Mouse (Mus musculus): ENCODE measurements around the gene Pet117. TPM values are rescaled to one million over a fixed set of nuclear protein-coding genes. Genes with fewer than 3 reads are reported as not detected.

Pet117 gene
- polyA plus RNA-seq (2016; fragmentation: Nextera tagmentation; extraction: Ambion mirVana): 0.60 and 1.5 TPM in 2 replicates

DNA sequence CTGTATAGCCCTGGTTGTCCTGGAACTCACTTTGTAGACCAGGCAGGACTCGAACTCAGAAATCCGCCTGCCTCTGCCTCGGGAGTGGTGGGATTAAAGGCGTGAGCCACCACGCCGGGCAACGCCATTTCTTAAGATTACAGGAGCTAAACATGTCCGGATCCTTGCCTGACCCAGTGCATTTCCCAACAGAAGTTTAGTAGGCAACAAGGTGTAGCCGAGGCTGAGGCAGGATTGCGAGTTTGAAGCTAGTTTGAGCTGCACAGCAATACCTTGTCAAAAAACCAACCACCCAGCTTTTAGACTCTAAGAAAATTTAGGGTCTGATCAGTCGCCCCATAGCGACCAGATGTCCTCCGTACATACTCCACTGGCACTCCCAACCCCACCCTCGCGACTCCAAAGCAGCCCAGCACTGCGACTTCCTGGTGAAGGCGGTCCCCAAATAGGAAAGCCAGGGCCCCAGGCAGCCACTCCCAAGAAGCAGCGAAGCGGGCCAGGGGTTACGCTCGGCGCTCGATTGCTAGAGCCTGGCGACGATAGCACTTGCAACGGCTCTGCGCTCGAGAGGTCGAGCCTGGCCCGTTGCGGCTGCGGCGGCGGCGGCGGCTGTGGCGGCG, at the start of gene Pet117, which contains the start of gene Kat14:
Pet117 (plus strand) TSS at position 597 of the 620 bp plus-strand sequence.
Kat14 (plus strand) TSS at position 584 of the 620 bp plus-strand sequence.
- peak within 1 kb of the TSS; percentile 86 for H3K9ac ChIP-seq (replicated peaks)
- peak within 1 kb of the TSS; percentile 91 for H3K27ac ChIP-seq
- H3K9me3 ChIP-seq: no peaks in the 10 kb centered on the region
- peaks cover 15% of the 10 kb centered on the region for H3K36me3 ChIP-seq
- peak within 1 kb of the TSS; percentile 92 for H3K4me3 ChIP-seq (replicated peaks)
- peak within 1 kb of the TSS; percentile 73 for H3K4me2 ChIP-seq
- 7% methylated on average over 38 of the region's 38 CpGs for WGBS
- H3K4me1 ChIP-seq (replicated peaks): peaks cover 7% of the 10 kb centered on the region; the same call in 1 of the 2 replicates
- no peaks in the 10 kb centered on the region for H3K27me3 ChIP-seq
- peak; percentile 94 for ATAC-seq (ENCODE audit: insufficient number of reproducible peaks, insufficient read depth, low FRiP score, low TSS enrichment, low read depth)

DNA sequence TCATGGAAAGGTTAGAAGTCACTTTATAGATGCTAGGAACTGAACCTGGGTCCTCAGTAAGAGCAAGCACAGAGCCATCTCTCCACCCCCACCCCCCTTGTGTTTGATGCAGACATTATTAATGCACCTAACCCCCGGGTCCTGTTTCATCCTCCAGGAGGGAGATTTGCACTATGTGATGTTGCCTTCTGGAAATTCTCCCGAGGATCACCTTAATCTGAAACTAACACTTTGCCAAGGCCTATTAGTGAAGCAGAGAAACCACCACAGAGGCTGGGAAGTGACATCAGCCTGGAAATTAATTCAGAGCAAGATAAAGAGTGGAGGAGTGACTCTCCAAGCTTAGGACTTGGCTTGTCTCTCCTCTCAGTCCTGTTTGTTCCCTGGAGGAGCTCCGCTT, 44.6 kb upstream of the Pet117 start:
- Histone ChIP-seq H3K9me3 (no peaks in the 10 kb centered on the region), H3K4me3 (replicated peaks) (no peak overlapping the region), H3K9ac (replicated peaks) (no peak overlapping the region), H3K4me1 (replicated peaks) (peaks cover 1% of the 10 kb centered on the region; the same call in 1 of the 2 replicates), H3K36me3 (no peaks in the 10 kb centered on the region), H3K27ac (no peak overlapping the region), H3K4me2 (no peak overlapping the region), H3K27me3 (peaks cover 19% of the 10 kb centered on the region)
- 64% methylated on average over 3 of the region's 3 CpGs for WGBS
- ATAC-seq (ENCODE audit: insufficient number of reproducible peaks, insufficient read depth, low FRiP score, low TSS enrichment, low read depth): no peak

DNA sequence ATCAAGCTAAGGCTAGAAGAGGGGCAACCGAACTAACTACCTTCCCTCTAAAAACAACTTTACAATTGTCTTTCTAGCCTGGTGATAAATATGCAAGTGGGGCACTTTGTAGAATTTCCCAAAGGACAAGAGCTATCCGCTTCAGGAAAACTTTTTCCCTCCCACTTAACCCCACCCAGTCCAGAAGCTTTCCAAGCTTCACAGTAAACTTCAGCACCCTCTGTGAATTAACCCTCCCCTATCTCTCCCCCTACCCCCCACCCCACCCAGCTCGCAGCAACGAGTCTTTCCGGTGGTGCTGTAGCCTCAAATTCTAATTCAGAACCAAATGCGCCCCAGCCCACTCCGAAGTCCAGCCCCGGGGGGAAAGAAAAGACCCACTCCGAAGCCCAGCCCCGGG, 39.3 kb upstream of the Pet117 start:
- H3K36me3 ChIP-seq: no peaks in the 10 kb centered on the region
- peaks cover 37% of the 10 kb centered on the region for H3K4me1 ChIP-seq (replicated peaks)
- H3K9ac ChIP-seq (replicated peaks): no peak overlapping the region
- no peak overlapping the region for H3K27ac ChIP-seq
- H3K9me3 ChIP-seq: no peaks in the 10 kb centered on the region
- ATAC-seq (ENCODE audit: insufficient number of reproducible peaks, insufficient read depth, low FRiP score, low TSS enrichment, low read depth): no peak
- peak overlapping the region; percentile 92 for H3K4me2 ChIP-seq
- peak overlapping the region; percentile 51; the same call in 1 of the 2 replicates for H3K4me3 ChIP-seq (replicated peaks)
- H3K27me3 ChIP-seq: peaks cover 70% of the 10 kb centered on the region
- WGBS: 5% methylated on average over 10 of the region's 10 CpGs

DNA sequence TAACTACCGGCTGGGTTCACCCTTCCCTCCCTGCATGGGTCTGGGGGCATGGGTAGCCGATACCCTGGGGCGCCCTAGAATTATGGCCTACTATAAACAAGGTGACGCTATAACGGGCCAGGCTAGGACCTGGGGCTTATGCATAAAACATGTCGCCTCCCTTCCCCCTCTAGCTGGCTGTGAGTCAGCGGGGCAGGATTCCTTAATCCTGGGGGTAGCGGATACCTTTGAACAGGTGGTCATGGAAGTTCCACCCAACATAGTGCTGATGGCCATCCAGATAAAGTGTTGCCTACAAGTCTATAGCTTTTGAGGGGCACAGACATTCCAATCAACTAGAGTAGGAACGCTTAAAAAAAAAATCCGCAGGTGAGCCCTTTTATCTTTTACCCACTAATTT, 38.9 kb upstream of the Pet117 start:
- Histone ChIP-seq H3K27ac (no peak overlapping the region), H3K36me3 (no peaks in the 10 kb centered on the region), H3K9me3 (no peaks in the 10 kb centered on the region), H3K4me2 (peak overlapping the region; percentile 92), H3K27me3 (peaks cover 75% of the 10 kb centered on the region), H3K4me1 (replicated peaks) (peaks cover 37% of the 10 kb centered on the region), H3K4me3 (replicated peaks) (peak overlapping the region; percentile 51), H3K9ac (replicated peaks) (no peak overlapping the region)
- WGBS: under 1% methylated on average over 10 of the region's 10 CpGs
- no peak for ATAC-seq (ENCODE audit: insufficient number of reproducible peaks, insufficient read depth, low FRiP score, low TSS enrichment, low read depth)

DNA sequence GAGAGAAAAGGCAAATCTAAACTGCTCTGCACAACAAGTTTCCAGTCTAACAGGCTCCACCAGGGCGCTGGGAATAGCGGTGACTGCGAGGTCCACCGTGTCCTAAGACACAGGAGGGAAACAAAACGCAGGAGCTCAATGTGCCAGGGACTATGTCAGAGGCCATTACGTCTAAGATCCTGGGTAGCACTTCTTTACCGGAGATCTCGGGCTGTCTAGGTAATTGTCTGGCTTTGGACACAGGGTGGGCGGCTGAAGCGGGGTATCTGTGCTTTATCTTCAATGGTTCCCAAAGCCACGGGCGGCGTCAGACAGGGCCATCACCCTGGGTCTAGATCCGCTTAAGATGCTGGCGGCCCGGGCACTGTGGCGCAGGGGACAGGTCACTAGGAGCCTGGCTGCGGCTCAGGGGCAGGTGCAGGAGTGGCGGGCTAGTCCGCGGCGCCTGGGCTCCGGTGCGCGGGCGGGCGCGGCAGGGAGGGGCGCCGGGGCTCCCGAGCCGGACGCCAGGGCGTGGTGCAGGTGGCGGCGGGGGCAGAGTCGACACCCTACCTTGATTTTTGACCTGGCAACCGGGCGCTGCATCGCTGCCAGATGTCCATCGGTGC, 38.3 kb upstream of the Pet117 start:
- WGBS: 1% methylated on average over 33 of the region's 41 CpGs
- H3K4me1 ChIP-seq (replicated peaks): peaks cover 37% of the 10 kb centered on the region
- 0 out of 2 replicates have a peak, but pooled peaks have one; percentile 42 for ATAC-seq (ENCODE audit: insufficient number of reproducible peaks, insufficient read depth, low FRiP score, low TSS enrichment, low read depth)
- H3K36me3 ChIP-seq: no peaks in the 10 kb centered on the region
- H3K4me2 ChIP-seq: peak overlapping the region; percentile 92
- peak overlapping the region; percentile 35 for H3K9ac ChIP-seq (replicated peaks)
- no peak overlapping the region for H3K27ac ChIP-seq
- H3K27me3 ChIP-seq: peaks cover 80% of the 10 kb centered on the region
- no peaks in the 10 kb centered on the region for H3K9me3 ChIP-seq
- peak overlapping the region; percentile 51 for H3K4me3 ChIP-seq (replicated peaks)

DNA sequence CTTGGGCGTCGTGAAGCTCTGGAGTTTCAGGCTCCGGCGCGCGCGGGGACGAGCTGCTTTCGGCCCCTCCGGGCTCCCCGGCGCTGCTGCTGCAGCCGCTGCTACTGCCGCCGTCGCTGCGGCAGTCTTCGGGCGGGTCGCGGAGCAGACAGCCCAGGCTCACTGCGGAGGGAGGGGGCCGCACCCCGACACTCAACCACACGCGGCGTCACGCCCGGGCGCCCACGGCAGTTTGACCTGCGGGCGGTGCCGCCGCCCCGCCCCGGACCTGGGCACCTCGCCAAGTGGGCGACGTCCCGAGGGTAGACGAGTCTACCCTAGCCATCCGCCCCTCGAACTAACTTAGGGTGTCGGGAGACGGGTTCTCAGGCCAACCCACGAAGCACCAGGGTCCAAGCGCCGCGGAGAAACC, 37.8 kb upstream of the Pet117 start:
- no peaks in the 10 kb centered on the region for H3K36me3 ChIP-seq
- no peak overlapping the region for H3K27ac ChIP-seq
- peak; percentile 38 for ATAC-seq (ENCODE audit: insufficient number of reproducible peaks, insufficient read depth, low FRiP score, low TSS enrichment, low read depth)
- peak overlapping the region; percentile 35 for H3K9ac ChIP-seq (replicated peaks)
- peaks cover 84% of the 10 kb centered on the region for H3K27me3 ChIP-seq
- peak overlapping the region; percentile 51 for H3K4me3 ChIP-seq (replicated peaks)
- no peaks in the 10 kb centered on the region for H3K9me3 ChIP-seq
- H3K4me2 ChIP-seq: peak overlapping the region; percentile 92
- WGBS: 0% methylated on average over 50 of the region's 50 CpGs
- peaks cover 37% of the 10 kb centered on the region for H3K4me1 ChIP-seq (replicated peaks)

DNA sequence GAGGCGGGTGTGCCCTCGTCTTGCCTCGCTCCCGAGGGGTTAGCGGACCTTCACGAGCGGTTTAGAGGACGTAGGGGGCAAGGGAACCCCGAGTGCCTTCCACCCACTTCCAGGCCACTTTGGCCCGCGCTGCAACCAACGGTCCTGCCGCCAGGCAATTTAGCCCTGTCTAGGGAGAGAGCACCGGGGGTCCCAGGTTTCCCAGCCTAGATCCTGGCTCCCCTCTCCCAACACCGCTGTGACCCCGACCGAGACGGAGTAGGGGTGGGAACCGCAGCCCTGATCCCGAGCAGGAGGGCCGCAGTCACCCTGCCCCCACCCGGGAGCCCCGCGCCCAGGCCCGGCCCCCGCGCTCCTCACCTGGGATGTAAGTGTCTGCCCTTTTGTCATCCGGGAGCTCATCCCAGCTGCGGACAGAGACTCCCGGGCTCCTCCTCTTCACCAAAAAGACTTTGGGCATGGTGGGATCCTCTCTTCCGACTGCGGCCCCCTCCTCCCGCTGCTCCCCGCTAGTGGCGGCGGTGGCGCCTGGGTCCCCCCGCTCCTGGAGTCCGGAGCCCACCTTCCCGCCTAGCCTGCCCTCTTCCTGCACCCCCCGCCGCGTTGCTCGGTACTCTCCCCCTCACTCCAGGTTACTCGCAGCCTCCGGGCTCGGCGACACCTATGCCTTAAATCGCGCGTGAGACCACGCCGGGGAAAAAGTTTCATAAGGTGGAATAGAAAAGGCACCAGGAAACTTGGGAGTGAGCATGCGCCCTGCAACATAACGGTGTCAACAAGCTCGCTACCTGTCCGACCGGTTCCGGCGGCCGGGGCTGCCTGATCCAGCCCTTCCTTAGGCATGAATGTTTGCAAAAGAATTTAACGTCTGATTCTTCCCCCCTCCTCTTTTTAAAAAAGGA, 37.1 kb upstream of the Pet117 start, which contains the start of gene Ovol2:
Ovol2 (minus strand) TSS at position 746 of the 902 bp plus-strand sequence.
- Histone ChIP-seq H3K9me3 (no peaks in the 10 kb centered on the region), H3K36me3 (no peaks in the 10 kb centered on the region), H3K9ac (replicated peaks) (peak within 1 kb of the TSS; percentile 37), H3K4me2 (peak within 1 kb of the TSS; percentile 92), H3K4me3 (replicated peaks) (peak within 1 kb of the TSS; percentile 51), H3K27me3 (peaks cover 89% of the 10 kb centered on the region), H3K4me1 (replicated peaks) (peaks cover 37% of the 10 kb centered on the region), H3K27ac (no peak within 1 kb of the TSS)
- ATAC-seq (ENCODE audit: insufficient number of reproducible peaks, insufficient read depth, low FRiP score, low TSS enrichment, low read depth): no peak; the same call in 1 of the 2 replicates
- under 1% methylated on average over 61 of the region's 62 CpGs for WGBS

DNA sequence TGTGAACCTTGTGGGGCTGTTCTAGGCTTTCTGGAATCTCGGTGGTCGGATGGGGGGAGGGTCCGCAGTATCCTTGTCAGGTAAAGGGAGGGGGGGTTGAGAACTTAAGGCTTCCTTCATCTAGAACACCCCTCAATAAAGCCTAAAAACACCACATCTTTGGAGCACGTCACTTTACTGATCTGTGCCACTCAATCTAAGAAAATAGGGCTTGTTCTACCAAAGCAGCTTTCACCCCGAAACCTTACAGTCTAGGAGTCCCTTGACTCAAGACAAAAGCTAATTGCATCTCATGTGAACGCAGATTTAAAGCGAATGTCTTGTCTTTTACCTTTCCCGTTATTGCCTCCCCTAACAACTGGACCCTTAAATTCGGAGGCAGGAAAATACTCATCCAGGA, 36.3 kb upstream of the Pet117 start:
- Histone ChIP-seq H3K4me1 (replicated peaks) (peaks cover 37% of the 10 kb centered on the region), H3K4me2 (peak overlapping the region; percentile 92), H3K27ac (no peak overlapping the region), H3K9me3 (no peaks in the 10 kb centered on the region), H3K36me3 (no peaks in the 10 kb centered on the region), H3K4me3 (replicated peaks) (peak overlapping the region; percentile 51), H3K27me3 (peaks cover 88% of the 10 kb centered on the region), H3K9ac (replicated peaks) (no peak overlapping the region)
- 6% methylated on average over 9 of the region's 9 CpGs for WGBS
- ATAC-seq (ENCODE audit: insufficient number of reproducible peaks, insufficient read depth, low FRiP score, low TSS enrichment, low read depth): no peak

DNA sequence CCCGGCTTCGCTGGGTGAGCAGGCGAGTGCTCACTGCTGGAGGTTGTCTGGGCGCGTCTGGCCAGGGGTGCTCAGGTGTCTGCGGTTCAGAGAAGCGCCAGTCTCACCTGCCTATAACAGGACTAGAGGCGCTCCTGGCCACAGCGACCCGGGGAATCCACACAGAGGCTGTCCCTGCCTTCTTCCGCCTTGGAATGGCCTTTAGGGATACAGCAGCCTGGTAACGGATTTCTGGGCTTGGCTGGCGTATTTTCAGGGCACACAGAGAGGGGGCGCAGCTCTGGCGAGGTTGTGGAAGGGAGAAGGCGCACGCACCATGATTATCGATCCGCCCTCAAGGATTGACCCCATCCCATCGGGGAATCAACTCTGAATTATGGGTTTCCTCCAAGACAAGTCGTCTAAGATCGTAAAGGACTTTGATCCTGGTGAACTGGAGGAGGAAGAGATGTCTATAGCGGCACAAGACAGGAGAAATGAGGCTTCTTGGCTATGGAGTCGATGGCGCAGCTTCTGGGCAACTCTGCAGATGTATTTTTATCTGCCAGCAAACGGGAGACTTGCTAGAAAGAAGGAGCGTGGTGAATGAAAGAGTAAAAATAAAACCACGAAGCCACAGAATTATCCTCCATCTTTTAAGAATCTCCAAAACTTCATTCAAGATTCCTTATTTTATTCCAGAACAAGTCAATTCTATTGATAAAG, 35.5 kb upstream of the Pet117 start:
- Histone ChIP-seq H3K36me3 (no peaks in the 10 kb centered on the region), H3K4me1 (replicated peaks) (peaks cover 37% of the 10 kb centered on the region), H3K4me2 (peak overlapping the region; percentile 92), H3K27ac (no peak overlapping the region), H3K9ac (replicated peaks) (peak overlapping the region; percentile 37; the same call in 1 of the 2 replicates), H3K9me3 (no peaks in the 10 kb centered on the region), H3K4me3 (replicated peaks) (peak overlapping the region; percentile 30), H3K27me3 (peaks cover 81% of the 10 kb centered on the region)
- 7% methylated on average over 28 of the region's 28 CpGs for WGBS
- no peak for ATAC-seq (ENCODE audit: insufficient number of reproducible peaks, insufficient read depth, low FRiP score, low TSS enrichment, low read depth)

DNA sequence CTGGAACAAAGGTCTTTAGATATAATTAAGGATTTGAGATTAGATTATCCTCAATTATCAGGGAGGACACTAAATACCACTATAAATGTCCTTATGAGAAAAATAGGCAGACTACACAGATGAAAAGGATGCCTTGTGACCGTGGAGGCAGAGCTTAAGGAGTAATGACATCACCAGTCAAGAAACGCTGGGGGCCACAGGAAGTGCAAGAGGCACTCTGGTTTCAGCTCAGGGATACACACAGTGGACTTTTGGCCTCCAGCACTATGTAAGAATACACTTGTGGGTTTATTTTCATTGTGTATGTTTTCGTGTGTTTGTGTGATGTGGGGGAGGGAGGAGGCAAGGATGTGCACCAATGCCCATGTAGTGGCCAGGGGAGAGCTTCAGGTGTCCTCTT, 31.6 kb upstream of the Pet117 start:
- H3K9ac ChIP-seq (replicated peaks): no peak overlapping the region
- no peak overlapping the region for H3K4me2 ChIP-seq
- H3K27ac ChIP-seq: no peak overlapping the region
- 65% methylated on average over 3 of the region's 3 CpGs for WGBS
- no peaks in the 10 kb centered on the region for H3K9me3 ChIP-seq
- no peak for ATAC-seq (ENCODE audit: insufficient number of reproducible peaks, insufficient read depth, low FRiP score, low TSS enrichment, low read depth)
- H3K4me1 ChIP-seq (replicated peaks): peaks cover 7% of the 10 kb centered on the region; the same call in 1 of the 2 replicates
- H3K4me3 ChIP-seq (replicated peaks): no peak overlapping the region
- no peaks in the 10 kb centered on the region for H3K36me3 ChIP-seq
- H3K27me3 ChIP-seq: peaks cover 42% of the 10 kb centered on the region

All from limb, embryonic 12.5 days (tissue).